Mouse (Mus musculus) spleen, adult 2 months (tissue): ENCODE data around the gene Trim58. TPM values are rescaled to one million over a fixed set of nuclear protein-coding genes. Genes with fewer than 3 reads are reported as not detected.
A peak's percentile ranks its signal among the peaks of the same experiment; 100 is the strongest.

ENCODE experiments used
- DNase-seq, 2 experiments: peaks; one replicate each; pipeline versions ENCODE4 v3.0.0 to v3.0.0-alpha.2; 2012 to 2021; ENCODE audit warnings: low spot score in 2 of 2, low read depth in 1 of 2
- H3K27ac ChIP-seq: fragments of 200-500 bp; 2 replicates; pipeline ENCODE4 v1.5.1; 2012; ENCODE audit warnings: low read length, inconsistent platforms; ENCODE audit not compliant: insufficient read depth
- H3K27me3 ChIP-seq: fragments of 200-500 bp; 2 replicates; pipeline ENCODE4 v1.6.1; 2012; ENCODE audit warnings: mild to moderate bottlenecking, moderate library complexity, low read length, inconsistent platforms; ENCODE audit not compliant: control insufficient read depth, insufficient read depth
- H3K36me3 ChIP-seq: fragments of 200-500 bp; 2 replicates; pipeline ENCODE4 v1.6.1; 2012; ENCODE audit warnings: mild to moderate bottlenecking, low read length, inconsistent platforms; ENCODE audit not compliant: control insufficient read depth, insufficient read depth
- H3K4me1 ChIP-seq: fragments of 200-500 bp; 2 replicates; pipeline ENCODE4 v1.6.1; 2011; ENCODE audit warnings: inconsistent platforms; ENCODE audit not compliant: control insufficient read depth, insufficient read depth, insufficient read length
- H3K4me3 ChIP-seq: fragments of 200-500 bp; 2 replicates; pipeline ENCODE4 v1.5.1; 2011; ENCODE audit warnings: mild to moderate bottlenecking, inconsistent platforms; ENCODE audit not compliant: insufficient read depth, insufficient read length; ENCODE audit errors: extremely low read depth
- CTCF ChIP-seq: fragments of 200-500 bp; IDR thresholded peaks from 2 replicates; pipeline ENCODE4 v1.5.1; 2011; ENCODE audit warnings: mild to moderate bottlenecking, inconsistent platforms; ENCODE audit not compliant: insufficient read depth, insufficient read length, insufficient replicate concordance; ENCODE audit errors: extremely low read depth
- POLR2A ChIP-seq: fragments of 200-500 bp; IDR thresholded peaks from 2 replicates; pipeline ENCODE4 v1.6.1; 2011; ENCODE audit warnings: low read depth, low read length, inconsistent platforms
- WGBS: fragments of 180-500 bp; shearing (Covaris S2); methylation state at CpG from one replicate; pipeline ENCODE4 v1.1.7; 2018; 5-methylcytosine and 5-hydroxymethylcytosine counted together
- polyA plus RNA-seq: library from polyadenylated mRNA; depleted of rRNA; stranded (reverse); fragments of >200 nt; gene quantifications from 2 replicates; pipeline ENCODE4 v1.2.3, GENCODE M21; 2012; rRNA removed

The Trim58 gene
- 4.6 and 8.9 TPM in 2 replicates for polyA plus RNA-seq

DNA sequence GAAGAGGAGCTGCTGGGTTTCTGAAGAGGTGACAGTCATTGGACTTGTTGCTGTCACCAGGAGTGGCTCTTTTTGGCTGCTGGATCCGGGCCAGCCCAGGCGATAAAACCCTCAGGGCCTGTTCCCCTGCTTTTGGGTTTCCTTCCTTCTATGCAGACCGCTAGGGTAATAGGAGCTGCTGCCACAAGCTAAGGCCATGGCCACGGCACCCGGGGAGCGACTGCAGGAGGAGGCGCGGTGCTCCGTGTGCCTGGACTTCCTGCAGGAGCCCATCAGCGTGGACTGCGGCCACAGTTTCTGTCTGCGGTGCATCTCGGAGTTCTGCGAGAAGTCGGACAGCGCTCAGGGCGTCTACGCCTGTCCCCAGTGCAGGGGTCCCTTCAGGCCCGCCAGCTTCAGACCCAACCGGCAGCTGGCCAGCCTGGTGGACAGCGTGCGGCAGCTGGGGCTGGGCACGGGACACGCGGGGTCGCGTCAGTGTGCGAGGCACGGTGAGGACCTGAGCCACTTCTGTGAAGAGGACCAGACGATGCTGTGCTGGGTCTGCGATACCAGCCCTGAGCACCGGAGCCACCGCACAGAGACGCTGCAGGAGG, at the start of gene Trim58:
Gene Trim58, plus strand, starts transcription at position 194 of the 596 bp plus-strand sequence.
- no peaks in the 10 kb centered on the region for H3K36me3 ChIP-seq
- TF ChIP-seq POLR2A = no peak
- no peak for TF ChIP-seq CTCF
- peak within 1 kb of the TSS; percentile 62; the same call in 1 of the 2 replicates for H3K27ac ChIP-seq
- H3K4me3 ChIP-seq = peak within 1 kb of the TSS; percentile 37
- peaks cover 5% of the 10 kb centered on the region for H3K27me3 ChIP-seq
- H3K4me1 ChIP-seq = peaks cover 4% of the 10 kb centered on the region; the same call in 1 of the 2 replicates
- WGBS = 1% methylated on average over 34 of the region's 34 CpGs
- DNase-seq = no peak

DNA sequence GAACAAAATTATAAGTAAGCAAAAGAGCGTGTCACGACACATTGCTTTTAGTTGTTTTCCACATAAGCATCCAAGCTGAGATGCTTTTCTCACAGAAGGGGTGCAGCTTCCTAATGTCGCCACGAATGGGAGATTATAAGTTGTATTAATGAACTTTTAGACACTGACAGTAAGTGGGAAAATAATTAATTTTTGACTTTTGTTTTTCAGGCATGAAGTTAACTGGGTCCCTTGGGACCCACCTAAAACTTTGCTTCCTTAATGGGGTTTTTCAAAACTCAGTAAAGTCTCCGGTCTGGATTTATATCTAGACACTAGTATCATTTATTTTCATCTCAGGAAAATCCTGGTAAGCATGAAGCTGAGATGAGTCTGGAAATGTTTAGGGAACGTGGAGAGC, 45.5 kb upstream of the Trim58 start, which contains the start of gene Olfr324:
Gene Olfr324, plus strand, starts transcription at position 301 of the 400 bp plus-strand sequence.
- no peaks in the 10 kb centered on the region for H3K4me1 ChIP-seq
- no peaks in the 10 kb centered on the region for H3K36me3 ChIP-seq
- no peak within 1 kb of the TSS for H3K27ac ChIP-seq
- H3K4me3 ChIP-seq = no peak within 1 kb of the TSS
- TF ChIP-seq CTCF (no peak), POLR2A (no peak)
- no peak for DNase-seq
- 75% methylated on average over 6 of the region's 6 CpGs for WGBS
- H3K27me3 ChIP-seq = no peaks in the 10 kb centered on the region

DNA sequence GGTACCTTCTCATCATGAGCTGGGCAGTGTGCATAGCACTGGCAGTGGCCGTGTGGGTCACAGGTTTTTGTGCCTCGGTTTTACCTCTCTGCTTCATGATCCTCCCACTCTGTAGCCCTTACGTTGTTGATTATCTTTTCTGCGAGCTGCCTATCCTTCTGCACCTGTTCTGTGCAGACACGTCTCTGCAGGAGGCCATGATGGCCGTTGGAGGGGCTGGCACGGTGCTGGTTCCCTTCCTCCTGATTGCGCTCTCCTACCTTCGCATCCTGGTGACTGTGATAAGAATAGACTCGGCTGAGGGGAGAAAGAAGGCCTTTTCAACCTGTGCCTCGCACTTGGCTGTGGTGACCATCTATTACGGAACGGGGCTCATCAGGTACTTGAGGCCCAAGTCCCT, 42.4 kb upstream of the Trim58 start:
- WGBS = 87% methylated on average over 13 of the region's 13 CpGs

DNA sequence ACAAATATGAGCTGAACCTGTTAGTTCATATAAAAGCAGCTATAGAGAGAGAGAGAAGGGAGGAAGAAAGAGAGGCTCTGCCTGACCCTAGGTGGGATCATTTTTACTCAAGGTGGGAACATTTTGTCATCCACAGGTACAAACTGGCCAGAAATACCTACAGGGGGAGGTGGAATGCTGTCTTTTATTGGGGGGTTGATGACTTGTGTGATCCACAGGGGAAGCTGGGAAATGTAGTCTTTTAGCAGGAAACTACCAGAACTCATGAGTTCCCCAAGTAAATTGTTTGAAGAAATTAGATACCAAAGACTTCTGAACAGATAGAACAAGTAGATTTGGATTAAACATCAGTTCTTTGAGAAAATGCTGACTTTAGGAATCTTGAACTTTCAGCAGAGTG, 38.2 kb upstream of the Trim58 start:
- TF ChIP-seq POLR2A (no peak), CTCF (no peak)
- Histone ChIP-seq H3K36me3 (no peaks in the 10 kb centered on the region), H3K4me3 (no peak overlapping the region), H3K27me3 (no peaks in the 10 kb centered on the region), H3K4me1 (no peaks in the 10 kb centered on the region), H3K27ac (no peak overlapping the region)
- no peak for DNase-seq

More for the DNA sequence above, 42.4 kb upstream of the Trim58 start:
- no peaks in the 10 kb centered on the region for H3K36me3 ChIP-seq
- TF ChIP-seq CTCF (no peak), POLR2A (no peak)
- H3K4me1 ChIP-seq = no peaks in the 10 kb centered on the region
- no peak for DNase-seq
- H3K4me3 ChIP-seq = no peak overlapping the region
- H3K27ac ChIP-seq = no peak overlapping the region
- H3K27me3 ChIP-seq = no peaks in the 10 kb centered on the region

DNA sequence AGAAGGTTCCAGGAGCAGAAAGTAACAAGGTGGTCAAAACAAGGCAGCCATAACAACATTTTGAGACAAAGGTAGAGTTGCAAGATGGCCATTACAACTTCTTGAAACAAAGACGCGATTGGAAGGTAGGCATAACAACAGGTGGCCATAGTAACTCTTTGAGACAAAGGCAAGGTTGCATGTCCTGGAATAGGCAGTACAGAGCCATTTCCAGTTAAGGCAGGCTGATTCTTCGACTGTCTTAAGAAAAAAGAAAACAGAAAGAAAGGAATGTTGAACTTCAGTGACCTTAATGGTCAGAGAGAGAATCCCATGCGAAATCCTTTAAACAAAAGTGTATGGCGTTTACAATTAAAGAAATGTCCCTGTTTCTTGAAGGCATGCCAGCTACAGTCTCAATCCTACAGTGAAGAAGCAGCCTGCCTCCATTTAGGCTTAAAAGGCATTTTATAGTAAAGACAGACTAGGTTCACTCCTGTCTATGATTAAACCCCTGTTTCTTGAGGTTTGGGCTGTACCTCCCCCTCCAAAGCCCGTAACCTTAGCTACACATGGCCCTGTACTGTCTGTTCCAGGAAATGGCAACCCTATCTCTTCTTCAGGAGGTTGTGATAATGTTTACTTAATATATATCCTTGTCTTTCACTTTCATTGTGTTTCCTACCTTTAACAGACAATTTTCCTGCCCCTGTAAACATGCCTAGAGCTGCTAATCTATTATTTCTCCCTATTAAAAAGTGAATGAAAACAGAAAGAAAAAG, 37.3 kb upstream of the Trim58 start:
- DNase-seq = no peak
- WGBS = 85% methylated on average over 6 of the region's 6 CpGs
- no peak for TF ChIP-seq POLR2A
- no peak for TF ChIP-seq CTCF

DNA sequence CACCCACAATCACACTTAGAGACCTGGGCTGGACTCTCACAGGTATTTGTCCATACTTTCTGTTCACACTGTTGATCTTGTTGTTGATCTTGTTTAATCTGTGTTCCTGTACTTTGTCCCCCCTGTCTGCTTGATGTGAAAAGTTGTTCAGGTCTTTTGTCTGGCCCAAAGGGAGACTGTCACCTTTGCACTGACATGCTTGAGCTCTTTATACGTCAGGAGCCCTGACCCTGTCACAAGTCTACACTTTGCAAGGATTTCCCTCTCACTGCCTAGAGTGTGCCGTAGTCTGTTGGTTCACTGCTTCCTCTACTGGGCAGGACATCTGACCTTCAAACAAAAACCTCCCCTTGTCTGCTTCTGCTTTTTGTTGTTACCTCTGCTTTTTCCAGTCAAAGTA, 35.6 kb upstream of the Trim58 start:
- 49% methylated on average over 2 of the region's 2 CpGs for WGBS
- TF ChIP-seq POLR2A = no peak
- TF ChIP-seq CTCF = no peak
- H3K36me3 ChIP-seq = no peaks in the 10 kb centered on the region
- H3K4me1 ChIP-seq = no peaks in the 10 kb centered on the region
- no peak for DNase-seq
- H3K27me3 ChIP-seq = no peaks in the 10 kb centered on the region
- no peak overlapping the region for H3K27ac ChIP-seq
- H3K4me3 ChIP-seq = no peak overlapping the region

More for the DNA sequence above, 37.3 kb upstream of the Trim58 start:
- Histone ChIP-seq H3K27me3 (no peaks in the 10 kb centered on the region), H3K27ac (no peak overlapping the region), H3K36me3 (no peaks in the 10 kb centered on the region), H3K4me1 (no peaks in the 10 kb centered on the region), H3K4me3 (no peak overlapping the region)

DNA sequence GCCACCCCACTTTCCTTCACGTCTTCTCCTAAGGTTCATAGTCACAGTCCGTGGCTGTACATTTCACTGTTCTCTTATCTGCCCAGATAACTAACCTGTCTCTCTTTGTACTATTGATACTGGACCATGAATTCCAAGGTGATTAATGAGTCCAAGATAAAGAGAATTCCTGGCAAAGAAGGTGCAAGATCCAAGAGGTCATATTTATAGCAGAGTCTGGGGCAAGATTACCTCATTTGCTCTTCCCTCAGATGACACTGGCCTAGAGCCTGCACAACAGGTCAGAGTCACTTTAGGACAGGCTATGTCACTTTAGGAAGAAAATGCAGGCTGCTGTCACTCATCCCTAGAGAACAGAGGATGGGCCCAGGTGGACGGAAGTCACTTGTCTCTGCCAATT, 35.0 kb upstream of the Trim58 start:
- 76% methylated on average over 3 of the region's 3 CpGs for WGBS
- Histone ChIP-seq H3K4me1 (no peaks in the 10 kb centered on the region), H3K27ac (no peak overlapping the region), H3K36me3 (no peaks in the 10 kb centered on the region), H3K4me3 (no peak overlapping the region), H3K27me3 (no peaks in the 10 kb centered on the region)
- DNase-seq = no peak
- TF ChIP-seq POLR2A (no peak), CTCF (no peak)
